Mouse (Mus musculus) ES-Bruce4 (cell line): ENCODE data around the gene Pam.

Experiments used
- CTCF ChIP-seq: IDR thresholded peaks from one replicate; pipeline ENCODE4 v1.8.1; 2011; ENCODE audit warnings: low read depth, low read length
- POLR2A ChIP-seq: IDR thresholded peaks from one replicate; pipeline ENCODE4 v1.8.1; 2011; ENCODE audit warnings: low read length; ENCODE audit not compliant: insufficient read depth

DNA sequence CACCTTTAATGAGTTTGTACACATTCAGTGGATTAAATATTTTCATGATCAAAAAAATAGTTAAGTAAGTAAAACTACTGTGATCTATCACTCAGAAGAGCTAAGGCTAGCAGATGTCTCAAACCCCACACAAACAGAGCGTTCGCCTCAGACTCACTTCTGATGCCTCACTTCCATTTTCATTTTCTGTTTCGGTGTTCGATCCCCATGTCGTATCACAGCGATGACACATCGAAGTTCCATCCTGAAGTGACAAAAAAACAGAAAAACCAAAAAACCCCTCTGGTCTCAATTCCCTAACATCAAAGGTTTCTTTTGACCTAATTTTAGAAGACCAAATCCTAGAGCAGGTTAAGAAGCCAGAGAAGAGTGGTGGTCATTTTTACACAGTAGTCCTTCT lies 349.2 kb downstream of the Pam start:
- TF ChIP-seq CTCF, result no peak
- no peak for TF ChIP-seq POLR2A
